Mouse (Mus musculus) C2C12 (cell line): Measurements from ENCODE around the gene Scamp4.

ENCODE experiments used
- CEBPB ChIP-seq: IDR thresholded peaks from one replicate; pipeline ENCODE4 v1.6.1; 2011; ENCODE audit warnings: low read depth, mild to moderate bottlenecking, control low read depth, moderate library complexity
- CTCF ChIP-seq: IDR thresholded peaks from one replicate; pipeline ENCODE4 v1.5.1; 2011; ENCODE audit not compliant: control insufficient read depth, insufficient read depth, insufficient read length
- FOSL1 ChIP-seq: IDR thresholded peaks from one replicate; pipeline ENCODE4 v1.8.0; 2011; ENCODE audit warnings: mild to moderate bottlenecking, low read length; ENCODE audit not compliant: poor library complexity, insufficient read depth, severe bottlenecking
- MAX ChIP-seq: IDR thresholded peaks from one replicate; pipeline ENCODE4 v1.6.1; 2011; ENCODE audit warnings: mild to moderate bottlenecking, control low read depth
- MYOD1 ChIP-seq: IDR thresholded peaks from one replicate; pipeline ENCODE4 v1.6.1; 2011; ENCODE audit warnings: low read depth; ENCODE audit not compliant: control insufficient read depth, insufficient read length
- MYOG ChIP-seq: IDR thresholded peaks from one replicate; pipeline ENCODE4 v1.6.1; 2011; ENCODE audit not compliant: control insufficient read depth, insufficient read length; ENCODE audit errors: extremely low read depth
- USF1 ChIP-seq: IDR thresholded peaks from one replicate; pipeline ENCODE4 v1.6.1; 2011; ENCODE audit warnings: low read depth, mild to moderate bottlenecking, control low read depth, moderate library complexity

DNA sequence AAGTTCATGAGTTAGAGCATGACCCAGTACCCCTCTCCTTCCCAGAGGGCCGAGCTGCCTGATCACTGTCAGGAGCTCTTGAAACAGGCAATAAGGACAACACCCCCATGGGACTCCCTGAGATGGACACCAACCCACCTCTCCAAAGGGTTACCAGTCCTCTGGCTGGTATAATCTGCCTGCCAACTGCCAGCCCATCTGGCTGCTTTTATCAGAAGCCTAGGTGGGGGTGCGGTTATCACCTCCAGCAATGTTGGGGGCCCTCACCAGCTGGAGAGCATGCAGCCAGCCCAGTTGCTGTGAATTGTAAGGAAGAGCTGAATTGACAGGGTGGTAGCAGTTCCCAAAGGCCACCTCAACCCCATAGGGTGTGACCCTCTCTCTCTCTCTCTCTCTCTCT is 30.2 kb upstream of the Scamp4 start:
- TF ChIP-seq CTCF (no peak), USF1 (no peak), MAX (no peak), FOSL1 (no peak), MYOG (no peak), CEBPB (no peak), MYOD1 (no peak)
